Mouse (Mus musculus) liver, embryonic 14.5 days (tissue): ENCODE results near the gene Rps21.

ENCODE experiments used
- CTCF ChIP-seq: IDR thresholded peaks from 2 replicates; pipeline ENCODE4 v1.5.1; 2016; ENCODE audit warnings: antibody characterized with exemption, low read depth, control low read depth
- EP300 ChIP-seq: IDR thresholded peaks from 2 replicates; pipeline ENCODE4 v1.6.1; 2016; ENCODE audit warnings: antibody characterized with exemption, low read depth

- TF ChIP-seq EP300 (no peak), CTCF (peak; percentile 49)
These were observed 34.9 kb upstream of the Rps21 start for GRCm38 (mm10) chr2:180222250-180222649.
